Mouse (Mus musculus): ENCODE data around the gene Prkaa1.

The Prkaa1 gene

GRCm38 (mm10) chr15:5144021-5144778 is 539 bp downstream of the Prkaa1 start:
- no peak for TF ChIP-seq GATA4 (IDR thresholded peaks at IDR 0.05; ENCODE audit: insufficient replicate concordance, low read length)

GRCm38 (mm10) chr15:5145196-5145945 is 1.7 kb downstream of the Prkaa1 start:
- TF ChIP-seq GATA4 (IDR thresholded peaks at IDR 0.05; ENCODE audit: insufficient replicate concordance, low read length), result no peak

- TF ChIP-seq GATA4 (IDR thresholded peaks at IDR 0.05; ENCODE audit: insufficient replicate concordance, low read length), result no peak
These were observed 5.5 kb downstream of the Prkaa1 start for GRCm38 (mm10) chr15:5149187-5149586.

- TF ChIP-seq GATA4 (IDR thresholded peaks at IDR 0.05; ENCODE audit: insufficient replicate concordance, low read length), result no peak
These were observed 8.5 kb downstream of the Prkaa1 start for GRCm38 (mm10) chr15:5152171-5152570.

- TF ChIP-seq GATA4 (IDR thresholded peaks at IDR 0.05; ENCODE audit: insufficient replicate concordance, low read length), result no peak
These were observed 11.0 kb downstream of the Prkaa1 start for GRCm38 (mm10) chr15:5154621-5155020.

GRCm38 (mm10) chr15:5155093-5155492 is 11.4 kb downstream of the Prkaa1 start:
- no peak for TF ChIP-seq GATA4 (IDR thresholded peaks at IDR 0.05; ENCODE audit: insufficient replicate concordance, low read length)

GRCm38 (mm10) chr15:5156355-5156754 is 12.7 kb downstream of the Prkaa1 start:
- no peak for TF ChIP-seq GATA4 (IDR thresholded peaks at IDR 0.05; ENCODE audit: insufficient replicate concordance, low read length)

- no peak for TF ChIP-seq GATA4 (IDR thresholded peaks at IDR 0.05; ENCODE audit: insufficient replicate concordance, low read length)
These were observed 13.7 kb downstream of the Prkaa1 start for GRCm38 (mm10) chr15:5157386-5157785.

- no peak for TF ChIP-seq GATA4 (IDR thresholded peaks at IDR 0.05; ENCODE audit: insufficient replicate concordance, low read length)
These were observed 15.2 kb downstream of the Prkaa1 start for GRCm38 (mm10) chr15:5158827-5159226.

- no peak for TF ChIP-seq GATA4 (IDR thresholded peaks at IDR 0.05; ENCODE audit: insufficient replicate concordance, low read length)
These were observed 21.6 kb downstream of the Prkaa1 start for GRCm38 (mm10) chr15:5165121-5165773.

GRCm38 (mm10) chr15:5173217-5173820 is 29.7 kb downstream of the Prkaa1 start:
- no peak for TF ChIP-seq GATA4 (IDR thresholded peaks at IDR 0.05; ENCODE audit: insufficient replicate concordance, low read length)

- TF ChIP-seq GATA4 (IDR thresholded peaks at IDR 0.05; ENCODE audit: insufficient replicate concordance, low read length), result no peak
These were observed 41.1 kb downstream of the Prkaa1 start for GRCm38 (mm10) chr15:5184668-5185330.

- no peak; the same call in 1 of the 2 replicates for TF ChIP-seq GATA4 (IDR thresholded peaks at IDR 0.05; ENCODE audit: insufficient replicate concordance, low read length)
These were observed 42.0 kb downstream of the Prkaa1 start, which contains the start of gene Ttc33 for GRCm38 (mm10) chr15:5185366-5186292. Gene Ttc33, plus strand, starts transcription at chr15:5185525.

- no peak for TF ChIP-seq GATA4 (IDR thresholded peaks at IDR 0.05; ENCODE audit: insufficient replicate concordance, low read length)
These were observed 42.6 kb downstream of the Prkaa1 start for GRCm38 (mm10) chr15:5186293-5186675.
